Mouse (Mus musculus): Measurements from ENCODE around the gene Ntm.

GRCm38 (mm10) chr9:29194265-29194664 is 768.7 kb downstream of the Ntm start:
- TF ChIP-seq CTCF (IDR thresholded peaks at IDR 0.05) (no peak), EP300 (IDR thresholded peaks at IDR 0.05; ENCODE audit: insufficient read depth, low read depth, low read length) (no peak)

Measured in heart, adult 2 months (tissue).